Mouse (Mus musculus): ENCODE results near the gene Ankrd55. TPM values are rescaled to one million over a fixed set of nuclear protein-coding genes. Genes with fewer than 3 reads are reported as not detected.

Ankrd55 gene
- polyA plus RNA-seq, 1 experiment: 0.33 TPM

GRCm38 (mm10) chr13:112381476-112381875, 93.2 kb downstream of the Ankrd55 start:
- no peak for DNase-seq (ENCODE audit: low spot score)

DNA sequence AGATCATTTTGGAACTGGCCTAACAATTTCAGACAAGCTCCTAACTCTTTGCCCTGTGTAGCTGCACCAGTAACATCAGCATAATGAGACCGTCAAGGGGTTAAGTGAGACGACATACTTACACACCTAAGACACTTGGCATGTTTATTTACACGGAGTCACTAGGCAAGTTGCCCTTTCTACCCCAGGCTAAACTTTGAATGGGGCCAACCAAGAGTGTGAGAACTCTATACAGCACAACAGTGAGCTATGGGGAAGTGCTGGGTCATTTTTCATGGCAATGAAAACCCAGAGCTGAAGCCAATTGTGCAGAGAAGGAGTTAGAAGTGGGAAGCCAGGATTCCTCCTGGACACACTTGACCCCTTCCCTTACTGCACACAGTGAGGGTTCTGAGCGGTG, 94.2 kb downstream of the Ankrd55 start:
- no peak for DNase-seq (ENCODE audit: low spot score)

- DNase-seq (ENCODE audit: low spot score): no peak
Observed at GRCm38 (mm10) chr13:112382956-112383355, 94.7 kb downstream of the Ankrd55 start.

DNA sequence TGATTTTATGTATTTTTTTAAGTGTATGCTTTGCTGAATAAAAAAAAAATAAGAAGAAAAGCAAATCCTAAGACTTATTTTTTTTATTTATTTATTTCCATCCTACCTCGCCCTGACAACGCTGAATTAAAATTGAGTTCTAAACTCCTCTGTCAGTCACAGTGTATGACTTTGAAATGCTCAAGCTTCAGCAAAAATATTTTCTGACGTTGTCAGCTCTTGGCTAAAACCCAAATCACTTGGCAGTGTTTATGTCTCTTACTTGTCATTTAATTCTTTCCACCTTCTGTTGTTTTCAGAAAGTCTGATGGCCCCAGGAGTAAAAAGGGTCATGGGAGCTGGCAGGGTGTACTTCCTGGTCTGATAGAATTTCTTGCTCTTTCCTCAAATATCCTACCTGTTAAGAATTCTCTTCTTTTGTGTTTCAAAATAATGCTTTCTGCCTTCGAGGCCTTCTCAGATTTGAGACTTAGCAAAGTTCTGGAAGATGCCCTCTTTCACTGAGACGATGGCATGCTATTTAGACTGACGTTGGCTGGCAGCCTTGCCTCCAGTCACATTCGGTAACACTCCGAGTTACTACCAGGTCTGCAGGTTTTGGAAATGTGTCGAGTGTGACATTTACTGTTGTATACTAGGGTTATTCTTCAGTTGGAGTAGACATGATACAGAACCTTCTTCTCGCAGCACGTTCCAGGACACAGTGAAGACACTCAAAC, 95.8 kb downstream of the Ankrd55 start:
- DNase-seq (ENCODE audit: low spot score): no peak

DNA sequence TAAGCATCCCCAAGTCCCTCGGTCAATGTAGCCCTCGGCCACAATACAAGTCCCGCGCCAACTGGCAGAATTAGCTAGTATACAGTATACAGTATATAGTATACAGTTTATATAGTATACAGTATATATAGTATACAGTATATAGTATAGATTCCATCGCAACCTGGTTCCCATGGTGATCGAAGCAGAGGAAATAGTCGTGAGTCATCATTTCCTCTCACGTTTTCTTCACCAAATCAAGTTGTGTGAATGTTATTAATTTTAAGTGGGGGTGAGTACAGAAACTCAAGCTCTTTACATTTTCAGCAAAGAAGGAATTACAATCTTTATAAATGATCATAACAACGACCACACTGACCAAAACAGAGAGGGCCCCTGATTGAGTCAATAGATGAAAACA, 96.8 kb downstream of the Ankrd55 start:
- DNase-seq (ENCODE audit: low spot score): no peak

DNA sequence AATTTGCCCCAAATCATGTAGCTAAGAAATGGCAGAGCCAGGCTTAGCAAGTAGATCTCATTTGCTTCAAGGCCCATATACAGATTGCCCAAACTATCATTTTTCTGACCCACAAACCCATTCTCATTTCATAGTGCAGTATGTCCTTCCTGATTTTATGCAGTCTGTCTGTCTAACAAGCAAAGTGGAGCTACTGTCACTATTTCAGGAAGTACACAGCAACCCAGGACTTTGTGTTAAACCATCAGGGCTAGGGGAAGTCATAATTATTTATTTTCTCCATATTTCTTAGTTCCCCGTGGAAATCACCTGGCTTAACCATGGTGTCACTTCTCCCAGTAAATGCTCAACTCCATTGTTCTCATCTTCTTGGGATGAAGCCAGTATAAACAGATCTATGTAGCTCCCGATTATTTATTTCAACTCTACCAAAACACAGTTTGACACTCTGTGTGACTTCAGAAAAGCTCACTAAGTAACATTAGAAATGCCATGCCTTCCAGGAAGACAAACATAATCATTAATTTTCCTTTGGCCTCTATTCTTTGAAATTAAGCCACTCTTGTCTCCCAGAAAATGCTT, 98.3 kb downstream of the Ankrd55 start:
- DNase-seq (ENCODE audit: low spot score): no peak

GRCm38 (mm10) chr13:112387279-112387678, 99.0 kb downstream of the Ankrd55 start:
- DNase-seq (ENCODE audit: low spot score): no peak

- no peak for DNase-seq (ENCODE audit: low spot score)
Observed at GRCm38 (mm10) chr13:112388176-112388575, 99.9 kb downstream of the Ankrd55 start.

GRCm38 (mm10) chr13:112390206-112390605, 102.0 kb downstream of the Ankrd55 start:
- no peak for DNase-seq (ENCODE audit: low spot score)

- no peak for DNase-seq (ENCODE audit: low spot score)
Observed at GRCm38 (mm10) chr13:112391354-112391753, 103.1 kb downstream of the Ankrd55 start.

DNA sequence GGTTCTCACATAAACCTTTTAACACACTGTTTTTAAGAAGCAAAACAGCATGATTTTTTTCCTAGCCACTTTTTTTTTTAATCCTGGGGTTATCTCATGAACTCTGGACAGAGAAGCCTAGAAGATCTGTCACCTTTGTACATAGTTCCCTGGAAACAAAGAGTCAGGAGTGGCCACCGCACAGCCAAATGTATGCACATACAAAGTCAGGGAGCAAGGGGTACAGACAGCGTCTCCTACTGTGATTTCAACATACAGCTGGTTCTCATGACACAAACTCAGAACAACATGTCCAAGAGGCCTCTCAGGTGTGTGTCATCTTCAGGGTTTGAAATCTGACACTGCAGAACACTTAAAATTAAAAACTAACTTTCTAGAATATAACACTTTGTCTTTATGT, 105.1 kb downstream of the Ankrd55 start:
- DNase-seq (ENCODE audit: low spot score): no peak

DNA sequence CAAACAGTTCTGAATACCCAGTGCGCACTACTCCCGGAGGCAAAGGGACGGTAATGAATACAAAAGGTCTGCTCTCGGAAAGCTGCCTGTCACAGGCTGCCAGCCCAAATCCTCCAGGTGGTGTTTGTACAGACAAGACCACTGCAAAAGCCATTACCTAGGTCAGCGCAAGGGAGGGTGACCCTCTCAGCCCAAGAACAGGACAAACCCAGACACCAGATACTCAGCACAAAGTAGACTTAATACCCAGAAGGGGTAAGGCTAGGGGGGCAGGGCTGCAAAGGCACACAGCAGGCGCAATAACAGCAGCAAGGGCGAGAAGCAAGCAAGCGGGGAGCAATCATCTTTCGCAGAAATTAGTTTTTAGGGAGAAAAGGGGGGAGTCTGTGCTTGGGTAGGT, 106.0 kb downstream of the Ankrd55 start:
- no peak for DNase-seq (ENCODE audit: low spot score)

GRCm38 (mm10) chr13:112404723-112405122, 116.5 kb downstream of the Ankrd55 start:
- no peak for DNase-seq (ENCODE audit: low spot score)

- no peak for DNase-seq (ENCODE audit: low spot score)
Observed at GRCm38 (mm10) chr13:112405184-112405583, 116.9 kb downstream of the Ankrd55 start.

GRCm38 (mm10) chr13:112406618-112407017, 118.4 kb downstream of the Ankrd55 start:
- no peak for DNase-seq (ENCODE audit: low spot score)

GRCm38 (mm10) chr13:112407181-112407700, 119.0 kb downstream of the Ankrd55 start:
- no peak for DNase-seq (ENCODE audit: low spot score)

DNA sequence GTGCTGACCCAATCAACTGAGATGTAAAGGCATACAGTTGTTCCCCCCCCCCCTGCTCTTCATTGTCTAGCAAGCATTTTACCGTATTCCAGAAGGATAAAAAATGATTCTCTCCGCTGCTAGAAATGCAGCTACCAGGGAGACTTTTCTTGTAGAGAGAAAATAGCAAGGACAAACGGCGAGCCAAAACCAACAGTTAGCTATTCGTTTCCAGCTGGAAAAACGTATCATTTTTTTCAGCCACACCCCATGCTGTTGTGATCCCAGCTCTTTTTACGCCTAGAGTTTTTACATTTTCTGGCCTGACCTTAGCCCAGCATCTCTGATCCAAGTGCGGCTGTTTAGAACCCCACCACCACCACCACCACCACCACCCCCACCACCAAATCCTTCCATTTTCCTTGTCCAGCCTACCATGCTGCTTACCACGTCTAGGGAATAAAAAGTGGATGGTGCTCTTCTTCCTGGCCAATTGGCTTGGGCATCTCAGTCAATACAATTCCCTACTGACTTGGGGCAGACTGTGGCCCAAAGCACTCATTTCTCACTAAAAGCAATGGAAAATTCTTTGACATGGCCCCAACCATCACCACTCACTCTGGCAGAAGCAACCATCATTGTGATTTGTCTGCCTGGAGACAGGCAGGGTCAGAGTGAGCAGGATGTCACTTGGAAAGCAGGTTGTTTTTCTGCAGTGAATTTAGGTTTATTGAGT, 119.7 kb downstream of the Ankrd55 start:
- DNase-seq (ENCODE audit: low spot score): no peak

GRCm38 (mm10) chr13:112408701-112409100, 120.5 kb downstream of the Ankrd55 start:
- DNase-seq (ENCODE audit: low spot score): no peak

- no peak for DNase-seq (ENCODE audit: low spot score)
Observed at GRCm38 (mm10) chr13:112409331-112409730, 121.1 kb downstream of the Ankrd55 start.

DNA sequence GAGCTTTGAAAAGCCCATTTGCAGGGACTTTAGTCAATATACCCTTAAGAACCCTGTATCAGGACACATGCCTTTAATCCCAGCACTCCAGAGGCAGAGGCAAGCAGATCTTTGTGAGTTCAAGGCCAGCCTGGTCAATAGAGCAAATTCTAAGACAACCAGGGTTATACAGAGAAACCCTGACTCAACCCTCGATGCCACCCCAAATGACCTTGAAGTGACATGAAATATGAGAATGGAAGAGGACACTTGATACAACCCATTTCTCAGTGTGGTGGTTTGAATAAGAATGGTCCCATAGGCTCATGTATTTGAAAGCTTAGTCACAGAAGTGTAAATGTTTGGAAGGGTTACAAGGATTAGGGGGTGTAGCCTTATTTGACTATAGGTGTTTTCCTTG, 121.6 kb downstream of the Ankrd55 start:
- DNase-seq (ENCODE audit: low spot score): no peak

DNA sequence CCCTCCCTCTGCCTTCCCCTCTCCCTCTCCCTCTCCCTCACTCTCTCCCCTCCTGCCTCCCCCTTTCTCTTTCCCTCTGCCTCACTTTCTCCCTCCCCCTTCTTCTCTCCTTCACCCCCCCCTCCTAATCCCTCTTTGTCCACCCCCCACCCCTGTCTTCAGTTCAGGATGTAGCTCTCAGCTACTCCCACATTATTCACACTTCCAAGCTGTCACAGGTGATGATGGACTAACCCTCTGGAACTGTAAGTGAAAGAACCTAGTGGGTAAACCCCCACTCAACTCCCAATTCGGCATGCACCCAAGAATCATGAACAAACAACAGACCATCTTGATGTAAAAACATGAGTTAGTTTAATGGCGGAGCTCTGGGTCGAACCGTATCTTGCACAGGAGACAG, 122.2 kb downstream of the Ankrd55 start:
- DNase-seq (ENCODE audit: low spot score): no peak

DNA sequence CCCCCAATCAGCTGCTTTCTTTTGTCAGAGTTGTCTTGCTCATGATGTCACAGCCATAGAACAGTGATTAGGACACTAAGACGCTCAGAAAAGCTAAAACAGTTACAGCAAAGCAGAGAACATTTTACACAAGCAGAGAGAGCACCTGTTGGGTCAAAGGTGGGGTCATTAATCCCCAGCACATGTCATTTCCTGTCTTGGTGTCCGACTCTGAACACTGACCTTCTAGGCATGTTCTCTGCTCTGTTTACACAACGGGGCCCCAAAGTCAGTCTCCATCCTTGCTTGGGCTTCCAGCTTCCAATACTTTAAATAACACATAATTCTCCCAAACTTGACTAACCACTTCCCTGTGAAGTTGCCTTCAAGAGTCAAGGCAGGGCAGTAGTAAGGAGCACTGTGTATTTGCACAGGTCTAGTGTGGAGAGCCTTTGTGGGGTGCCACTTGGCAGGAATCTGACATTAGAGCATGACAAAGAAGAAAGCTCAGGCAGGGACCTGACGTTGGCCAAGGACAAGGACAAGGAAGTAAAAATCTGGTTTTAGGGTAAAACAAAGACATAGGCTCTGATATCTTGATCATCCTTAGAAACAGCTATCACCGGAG, 123.1 kb downstream of the Ankrd55 start:
- no peak for DNase-seq (ENCODE audit: low spot score)
